Mouse (Mus musculus): ENCODE measurements at regions not wholly inside any gene's neighbourhood (a gene's known extent, or its start where the extent isn't known, plus 50 kb on each side); places are given as distances from the start of the nearest gene placed in this dataset.

GRCm38 (mm10) chr14:106608341-106608927, 502.4 kb downstream of the Trim52 start:
- Histone ChIP-seq H3K79me2 (ENCODE audit: control insufficient read depth, insufficient read depth, low read length, poor library complexity) (no peaks in the 10 kb centered on the region), H3K4me1 (ENCODE audit: control insufficient read depth in 1 of 2, insufficient read depth in 2 of 2, low read length in 2 of 2) (no peaks in the 10 kb centered on the region), H3K9me3 (replicated peaks; ENCODE audit: insufficient read depth, low read length) (no peaks in the 10 kb centered on the region), H3K36me3 (ENCODE audit: control insufficient read depth in 1 of 2, insufficient read depth in 2 of 2, low read length in 2 of 2) (no peaks in the 10 kb centered on the region; a peak in 1 of 4 replicates), H3K9ac (ENCODE audit: control insufficient read depth, low read depth, low read length, poor library complexity, severe bottlenecking) (no peak overlapping the region), H3K27me3 (ENCODE audit: control insufficient read depth in 1 of 2, insufficient read depth in 2 of 2, low read length in 2 of 2) (no peaks in the 10 kb centered on the region), H3K4me3 (ENCODE audit: control insufficient read depth in 1 of 2, insufficient read depth in 1 of 2, low read depth in 2 of 2, low read length in 2 of 2) (no peak overlapping the region), H3K27ac (ENCODE audit: control insufficient read depth, low read depth, low read length) (no peak overlapping the region)
- DNase-seq (ENCODE audit: low read depth, low spot score): no peak
- TF ChIP-seq POLR2AphosphoS2 (IDR thresholded peaks at IDR 0.05; ENCODE audit: low read length): no peak

Data from MEL (cell line).